ENCODE assay signal across 51 mouse cellular contexts in the genomic region with DNA sequence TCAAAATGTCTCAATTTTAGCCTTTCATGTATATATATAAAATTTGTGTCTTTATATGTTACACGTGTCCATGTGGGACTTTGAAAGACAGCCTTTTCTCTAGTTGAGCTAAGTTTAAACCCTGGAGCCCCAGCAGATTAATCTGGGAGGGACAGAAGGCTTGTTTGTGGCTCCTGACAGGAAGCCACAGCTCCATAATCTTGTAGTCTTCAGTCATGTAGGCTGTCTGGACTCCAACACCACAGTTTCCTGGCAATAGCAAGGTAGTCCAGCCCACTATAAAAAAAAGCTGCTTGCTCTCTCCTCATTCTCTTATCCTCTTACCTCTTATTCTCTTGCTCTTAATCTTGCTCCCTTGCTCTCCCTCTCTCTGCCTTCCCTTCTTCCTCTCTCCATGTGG. TPM values are rescaled to one million over a fixed set of nuclear protein-coding genes. Genes with fewer than 3 reads are reported as not detected.
"Had no signal": no experiment of that assay in that cellular context is flagged by ENCODE, and none has a peak within 500 bp of the region (broad histone marks: within the 10 kb centered on the region; RNA-seq: fewer than 3 reads in every experiment).

No protein-coding gene starts in this region.

- H3K4me3 ChIP-seq: heart, embryonic 12.5 days; heart, embryonic 13.5 days; heart, embryonic 15.5 days; hindbrain, embryonic 10.5 days; hindbrain, embryonic 12.5 days; hindbrain, embryonic 13.5 days; hindbrain, embryonic 15.5 days; intestine, embryonic 15.5 days; kidney, embryonic 15.5 days; layer of hippocampus, adult 2 months; left cerebral cortex, adult 2 months had no signal

- ATAC-seq: hindbrain, embryonic 16.5 days; hindbrain, postnatal 0 days; inflammation-experienced regulatory T-cells, adult 6 months; intestine, embryonic 15.5 days; intestine, embryonic 16.5 days; intestine, postnatal 0 days had no signal

- DNase-seq: heart, postnatal 10 days; heart, postnatal 14 days; heart, postnatal 36 days; heart, postnatal 4 days; kidney, adult 11 months; kidney, adult 18-20 months; kidney, adult 2 months; kidney, adult 8-10 months; kidney, adult 9 months; kidney, postnatal 10 days; kidney, postnatal 14 days; kidney, postnatal 25 days; kidney, postnatal 36 days; kidney, postnatal 4 days; layer of hippocampus, adult 9-11 months; layer of hippocampus, postnatal 36 days had no signal

- H3K9ac ChIP-seq: heart, embryonic 12.5 days; heart, embryonic 13.5 days; heart, embryonic 15.5 days; hindbrain, embryonic 12.5 days; hindbrain, embryonic 13.5 days; hindbrain, embryonic 14.5 days; hindbrain, embryonic 15.5 days; intestine, embryonic 15.5 days; kidney, embryonic 15.5 days had no signal

- H3K27ac ChIP-seq: heart, embryonic 13.5 days; heart, embryonic 15.5 days; hindbrain, embryonic 10.5 days; hindbrain, embryonic 12.5 days; hindbrain, embryonic 13.5 days; hindbrain, embryonic 14.5 days; hindbrain, embryonic 15.5 days; hindbrain, postnatal 0 days; intestine, embryonic 15.5 days; kidney, embryonic 15.5 days; kidney, postnatal 0 days; layer of hippocampus, adult 2 months; left cerebral cortex, adult 2 months had no signal

- H3K9me3 ChIP-seq: heart, embryonic 15.5 days; intestine, embryonic 15.5 days; kidney, embryonic 15.5 days had no signal

- H3K4me1 ChIP-seq: heart, embryonic 12.5 days; heart, embryonic 13.5 days; heart, embryonic 15.5 days; hindbrain, embryonic 10.5 days; hindbrain, embryonic 12.5 days; hindbrain, embryonic 13.5 days; hindbrain, embryonic 15.5 days; intestine, embryonic 15.5 days; kidney, embryonic 15.5 days had no signal

- H3K27me3 ChIP-seq: heart, embryonic 12.5 days; heart, embryonic 13.5 days; heart, embryonic 15.5 days; hindbrain, embryonic 12.5 days; hindbrain, embryonic 13.5 days; hindbrain, embryonic 15.5 days; intestine, embryonic 15.5 days; kidney, embryonic 15.5 days had no signal

- H3K36me3 ChIP-seq: heart, embryonic 12.5 days; heart, embryonic 13.5 days; heart, embryonic 15.5 days; hindbrain, embryonic 10.5 days; hindbrain, embryonic 12.5 days; hindbrain, embryonic 13.5 days; hindbrain, embryonic 15.5 days; intestine, embryonic 15.5 days; kidney, embryonic 15.5 days had no signal

RNA-seq across cellular contexts. Expression of gene Olfr859, which starts 1.7 kb away (rescaled TPM):
- total RNA-seq: heart, postnatal 10 days; heart, postnatal 14 days; heart, postnatal 25 days; heart, postnatal 36 days; heart, postnatal 4 days; hematopoietic stem cell, adult 5-6 weeks; hindbrain, postnatal 0 days; layer of hippocampus, adult 18-20 months; layer of hippocampus, adult 2 months; layer of hippocampus, adult 8-10 months; layer of hippocampus, postnatal 10 days; layer of hippocampus, postnatal 14 days; layer of hippocampus, postnatal 25 days; layer of hippocampus, postnatal 36 days; left cerebral cortex, adult 18-20 months; left cerebral cortex, adult 2 months had no signal
- polyA plus RNA-seq: heart, embryonic 11.5 days; heart, embryonic 12.5 days; heart, embryonic 13.5 days; heart, embryonic 14.5 days; heart, embryonic 15.5 days; heart, embryonic 16.5 days; heart, postnatal 0 days; hindbrain, embryonic 10.5 days; hindbrain, embryonic 11.5 days; hindbrain, embryonic 12.5 days; hindbrain, embryonic 13.5 days; hindbrain, embryonic 14.5 days; hindbrain, embryonic 15.5 days; hindbrain, embryonic 16.5 days; hindbrain, postnatal 0 days; inflammation-experienced regulatory T-cells, adult 6 months; intestine, embryonic 14.5 days; intestine, embryonic 15.5 days; intestine, embryonic 16.5 days; intestine, postnatal 0 days; kidney, adult 2 months; kidney, embryonic 14.5 days; kidney, embryonic 15.5 days; kidney, embryonic 16.5 days; kidney, postnatal 0 days; large intestine, adult 2 months had no signal

RNA-seq across cellular contexts. Expression of gene Olfr58, which starts 22.9 kb away (rescaled TPM):
- total RNA-seq: heart, postnatal 10 days; heart, postnatal 14 days; heart, postnatal 25 days; heart, postnatal 36 days; heart, postnatal 4 days; hematopoietic stem cell, adult 5-6 weeks; hindbrain, postnatal 0 days; layer of hippocampus, adult 18-20 months; layer of hippocampus, adult 2 months; layer of hippocampus, adult 8-10 months; layer of hippocampus, postnatal 10 days; layer of hippocampus, postnatal 14 days; layer of hippocampus, postnatal 25 days; layer of hippocampus, postnatal 36 days; left cerebral cortex, adult 18-20 months; left cerebral cortex, adult 2 months had no signal
- polyA plus RNA-seq: heart, embryonic 11.5 days; heart, embryonic 12.5 days; heart, embryonic 13.5 days; heart, embryonic 14.5 days; heart, embryonic 15.5 days; heart, embryonic 16.5 days; heart, postnatal 0 days; hindbrain, embryonic 10.5 days; hindbrain, embryonic 11.5 days; hindbrain, embryonic 12.5 days; hindbrain, embryonic 13.5 days; hindbrain, embryonic 14.5 days; hindbrain, embryonic 15.5 days; hindbrain, embryonic 16.5 days; hindbrain, postnatal 0 days; inflammation-experienced regulatory T-cells, adult 6 months; intestine, embryonic 14.5 days; intestine, embryonic 15.5 days; intestine, embryonic 16.5 days; intestine, postnatal 0 days; kidney, adult 2 months; kidney, embryonic 14.5 days; kidney, embryonic 15.5 days; kidney, embryonic 16.5 days; kidney, postnatal 0 days; large intestine, adult 2 months had no signal

RNA-seq across cellular contexts. Expression of gene Olfr860, which starts 46.5 kb away (rescaled TPM):
- total RNA-seq: heart, postnatal 10 days; heart, postnatal 14 days; heart, postnatal 25 days; heart, postnatal 36 days; heart, postnatal 4 days; hematopoietic stem cell, adult 5-6 weeks; hindbrain, postnatal 0 days; layer of hippocampus, adult 18-20 months; layer of hippocampus, adult 2 months; layer of hippocampus, adult 8-10 months; layer of hippocampus, postnatal 10 days; layer of hippocampus, postnatal 14 days; layer of hippocampus, postnatal 25 days; layer of hippocampus, postnatal 36 days; left cerebral cortex, adult 18-20 months; left cerebral cortex, adult 2 months had no signal
- polyA plus RNA-seq: heart, embryonic 11.5 days; heart, embryonic 12.5 days; heart, embryonic 13.5 days; heart, embryonic 14.5 days; heart, embryonic 15.5 days; heart, embryonic 16.5 days; heart, postnatal 0 days; hindbrain, embryonic 10.5 days; hindbrain, embryonic 11.5 days; hindbrain, embryonic 12.5 days; hindbrain, embryonic 13.5 days; hindbrain, embryonic 14.5 days; hindbrain, embryonic 15.5 days; hindbrain, embryonic 16.5 days; hindbrain, postnatal 0 days; inflammation-experienced regulatory T-cells, adult 6 months; intestine, embryonic 14.5 days; intestine, embryonic 15.5 days; intestine, embryonic 16.5 days; intestine, postnatal 0 days; kidney, adult 2 months; kidney, embryonic 14.5 days; kidney, embryonic 15.5 days; kidney, embryonic 16.5 days; kidney, postnatal 0 days; large intestine, adult 2 months had no signal
